Mouse (Mus musculus) thymus, postnatal 10 days (tissue): ENCODE measurements around the gene Adra1d.

Source experiments
- DNase-seq, 2 experiments: peaks; one replicate each; pipeline ENCODE4 v3.0.0; 2021; ENCODE audit warnings: low spot score in 2 of 2

The Adra1d gene

DNA sequence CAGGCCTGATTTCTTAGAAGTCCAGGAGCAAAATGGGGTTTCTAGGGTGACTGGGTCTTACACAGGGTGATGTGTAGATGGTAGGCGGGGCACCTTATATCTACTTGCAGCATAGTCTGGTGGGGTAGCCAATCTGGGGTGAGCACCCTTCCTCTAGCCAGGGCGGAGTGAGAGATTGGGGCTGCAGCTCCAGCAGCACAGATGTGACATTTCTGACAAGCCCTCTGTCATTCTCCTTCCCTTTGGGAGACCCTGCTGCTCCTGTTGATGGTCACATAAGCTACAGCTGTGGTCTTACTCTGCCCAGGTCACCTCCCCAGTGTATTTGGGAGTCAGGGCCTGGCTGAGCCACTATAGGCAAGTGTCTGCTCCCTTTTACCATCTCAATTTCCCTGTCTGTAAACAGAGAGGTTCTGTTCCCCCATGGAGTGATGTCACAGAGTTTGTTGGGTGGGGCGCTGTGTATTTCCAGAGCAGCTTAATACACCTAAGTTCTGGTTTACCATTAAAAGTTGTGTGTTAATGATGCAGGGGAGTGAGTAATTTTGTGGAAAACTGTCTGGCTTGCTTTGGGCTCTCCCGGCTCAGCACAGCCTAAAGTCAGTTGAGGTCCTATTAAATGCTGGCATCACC, 64.7 kb downstream of the Adra1d start:
- no peak for DNase-seq

DNA sequence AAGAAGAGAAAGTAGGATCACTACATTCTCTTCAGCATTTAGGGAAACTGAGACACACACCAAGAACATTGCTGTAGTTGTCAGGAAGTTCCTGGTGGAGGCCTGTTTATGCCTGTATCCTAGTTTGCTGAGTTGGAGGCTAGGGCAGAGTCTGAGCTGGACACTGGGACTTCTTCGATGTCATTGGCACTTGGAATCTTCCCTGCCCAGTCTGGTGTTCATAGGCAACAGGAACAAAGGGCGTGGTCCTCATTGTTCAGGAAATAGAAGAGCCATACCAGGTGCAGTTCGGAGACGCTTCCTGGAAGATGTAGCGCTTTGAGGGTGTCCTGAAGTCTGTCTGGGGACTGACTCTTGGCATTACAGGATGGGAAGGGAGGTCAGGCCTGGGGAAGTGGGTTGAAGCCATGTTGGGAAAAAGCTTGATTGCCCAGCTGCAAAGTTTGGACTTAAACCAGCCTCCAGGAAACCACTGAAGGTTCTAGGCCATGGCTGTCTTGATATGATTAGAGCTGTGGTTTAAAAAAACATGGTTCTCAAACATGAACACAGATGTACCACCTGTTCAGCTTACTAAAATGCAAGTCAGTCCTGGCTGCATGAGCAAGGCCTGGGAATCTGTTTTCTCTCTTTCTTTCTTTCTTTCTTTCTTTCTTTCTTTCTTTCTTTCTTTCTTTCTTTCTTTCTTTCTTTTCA, 65.8 kb downstream of the Adra1d start:
- no peak for DNase-seq
